Mouse (Mus musculus) forebrain, embryonic 15.5 days (tissue): ENCODE data around the gene Srebf2. TPM values are rescaled to one million over a fixed set of nuclear protein-coding genes. Genes with fewer than 3 reads are reported as not detected.

Experiments used
- ATAC-seq: fragments of 200-750 bp; cut with Nextera tagmentation; replicated peaks from 2 replicates; pipeline ENCODE4 v1.8.0; 2017; ENCODE audit warnings: mild to moderate bottlenecking, moderate TSS enrichment, moderate library complexity
- H3K27ac ChIP-seq: fragments of 300-500 bp; sonication (generic); replicated peaks from 2 replicates; pipeline ENCODE4 v1.5.1; 2015; ENCODE audit warnings: mild to moderate bottlenecking, inconsistent platforms
- H3K27me3 ChIP-seq: fragments of 300-500 bp; sonication (generic); 2 replicates; pipeline ENCODE4 v1.6.1; 2015; ENCODE audit warnings: inconsistent platforms
- H3K36me3 ChIP-seq: fragments of 300-500 bp; sonication (generic); 2 replicates; pipeline ENCODE4 v1.6.1; 2015; ENCODE audit warnings: mild to moderate bottlenecking, inconsistent platforms
- H3K4me1 ChIP-seq: fragments of 300-500 bp; sonication (generic); 2 replicates; pipeline ENCODE4 v1.6.1; 2015; ENCODE audit warnings: inconsistent platforms
- H3K4me2 ChIP-seq: fragments of 300-500 bp; sonication (generic); replicated peaks from 2 replicates; pipeline ENCODE4 v1.6.1; 2015; ENCODE audit warnings: mild to moderate bottlenecking, inconsistent platforms
- H3K4me3 ChIP-seq: fragments of 300-500 bp; sonication (generic); 2 replicates; pipeline ENCODE4 v1.5.1; 2015; ENCODE audit warnings: mild to moderate bottlenecking, inconsistent platforms
- H3K9ac ChIP-seq: fragments of 300-500 bp; sonication (generic); replicated peaks from 2 replicates; pipeline ENCODE4 v1.6.1; 2015; ENCODE audit warnings: mild to moderate bottlenecking, inconsistent platforms
- H3K9me3 ChIP-seq: fragments of 300-500 bp; sonication (generic); 2 replicates; pipeline ENCODE4 v1.6.1; 2016; ENCODE audit warnings: inconsistent platforms
- WGBS: fragments of 180-500 bp; shearing (Covaris S2); methylation state at CpG from one replicate; pipeline ENCODE4 v1.1.7; 2015; ENCODE audit warnings: mixed read lengths; 5-methylcytosine and 5-hydroxymethylcytosine counted together
- polyA plus RNA-seq: library from polyadenylated mRNA; unstranded; fragments of >200 nt; fragmentation: Nextera tagmentation; extraction: Ambion mirVana; gene quantifications from 2 replicates; pipeline ENCODE4 v1.2.1, GENCODE M21; 2015

The Srebf2 gene
- polyA plus RNA-seq, 1 experiment from 2014 or later, result 225 TPM

GRCm38 (mm10) chr15:82144157-82144556 lies 2.8 kb upstream of the Srebf2 start:
- no peak overlapping the region for H3K4me3 ChIP-seq
- H3K27ac ChIP-seq, result peak overlapping the region; percentile 99
- no peaks in the 10 kb centered on the region for H3K27me3 ChIP-seq
- no peak overlapping the region for H3K9ac ChIP-seq
- ATAC-seq, result no peak
- no peak overlapping the region for H3K4me2 ChIP-seq
- peaks cover 35% of the 10 kb centered on the region for H3K4me1 ChIP-seq
- peaks cover 4% of the 10 kb centered on the region; the same call in 1 of the 2 replicates for H3K36me3 ChIP-seq
- H3K9me3 ChIP-seq, result no peaks in the 10 kb centered on the region
- WGBS, result 81% methylated on average over 5 of the region's 5 CpGs

GRCm38 (mm10) chr15:82145408-82145807 lies 1.6 kb upstream of the Srebf2 start:
- Histone ChIP-seq H3K27me3 (no peaks in the 10 kb centered on the region), H3K36me3 (peaks cover 4% of the 10 kb centered on the region; the same call in 1 of the 2 replicates), H3K27ac (peak overlapping the region; percentile 99), H3K4me1 (peaks cover 46% of the 10 kb centered on the region), H3K9ac (no peak overlapping the region), H3K9me3 (no peaks in the 10 kb centered on the region), H3K4me3 (no peak overlapping the region), H3K4me2 (no peak overlapping the region)
- WGBS, result 44% methylated on average over 2 of the region's 2 CpGs
- no peak for ATAC-seq

GRCm38 (mm10) chr15:82145851-82146769 lies 871 bp upstream of the Srebf2 start:
- peak overlapping the region; percentile 49 for H3K4me2 ChIP-seq
- no peak for ATAC-seq
- H3K4me3 ChIP-seq, result peak overlapping the region; percentile 66
- peaks cover 53% of the 10 kb centered on the region for H3K4me1 ChIP-seq
- WGBS, result 7% methylated on average over 11 of the region's 11 CpGs
- peak overlapping the region; percentile 99 for H3K27ac ChIP-seq
- no peaks in the 10 kb centered on the region for H3K27me3 ChIP-seq
- H3K9me3 ChIP-seq, result no peaks in the 10 kb centered on the region
- H3K9ac ChIP-seq, result peak overlapping the region; percentile 36
- peaks cover 2% of the 10 kb centered on the region; the same call in 1 of the 2 replicates for H3K36me3 ChIP-seq

- H3K4me1 ChIP-seq, result peaks cover 67% of the 10 kb centered on the region
- H3K27ac ChIP-seq, result peak overlapping the region; percentile 99
- peak overlapping the region; percentile 78 for H3K4me2 ChIP-seq
- H3K9ac ChIP-seq, result peak overlapping the region; percentile 71
- H3K27me3 ChIP-seq, result no peaks in the 10 kb centered on the region
- ATAC-seq, result no peak
- no peaks in the 10 kb centered on the region for H3K9me3 ChIP-seq
- no peaks in the 10 kb centered on the region for H3K36me3 ChIP-seq
- H3K4me3 ChIP-seq, result peak overlapping the region; percentile 66
- WGBS, result under 1% methylated on average over 45 of the region's 50 CpGs
Observed at GRCm38 (mm10) chr15:82147611-82148111, 680 bp downstream of the Srebf2 start.

- Histone ChIP-seq H3K27ac (peak overlapping the region; percentile 99), H3K9ac (peak overlapping the region; percentile 71), H3K4me1 (peaks cover 70% of the 10 kb centered on the region), H3K36me3 (no peaks in the 10 kb centered on the region), H3K4me3 (peak overlapping the region; percentile 66), H3K4me2 (peak overlapping the region; percentile 78), H3K27me3 (no peaks in the 10 kb centered on the region), H3K9me3 (no peaks in the 10 kb centered on the region)
- no peak for ATAC-seq
- 10% methylated on average over 9 of the region's 9 CpGs for WGBS
Observed at GRCm38 (mm10) chr15:82148510-82148911, 1.5 kb downstream of the Srebf2 start.

GRCm38 (mm10) chr15:82150042-82150441 lies 3.1 kb downstream of the Srebf2 start:
- Histone ChIP-seq H3K9ac (no peak overlapping the region), H3K4me1 (peaks cover 63% of the 10 kb centered on the region)
- no peak for ATAC-seq

GRCm38 (mm10) chr15:82151176-82151575 lies 4.2 kb downstream of the Srebf2 start:
- no peak overlapping the region for H3K9ac ChIP-seq
- no peaks in the 10 kb centered on the region for H3K36me3 ChIP-seq
- H3K4me3 ChIP-seq, result no peak overlapping the region
- 96% methylated on average over 4 of the region's 4 CpGs for WGBS
- no peaks in the 10 kb centered on the region for H3K9me3 ChIP-seq
- ATAC-seq, result no peak
- no peak overlapping the region for H3K4me2 ChIP-seq
- H3K4me1 ChIP-seq, result peaks cover 54% of the 10 kb centered on the region
- no peaks in the 10 kb centered on the region for H3K27me3 ChIP-seq
- no peak overlapping the region for H3K27ac ChIP-seq

More at GRCm38 (mm10) chr15:82150042-82150441, 3.1 kb downstream of the Srebf2 start:
- Histone ChIP-seq H3K4me3 (no peak overlapping the region), H3K36me3 (no peaks in the 10 kb centered on the region), H3K27ac (no peak overlapping the region), H3K27me3 (no peaks in the 10 kb centered on the region), H3K9me3 (no peaks in the 10 kb centered on the region), H3K4me2 (no peak overlapping the region)

GRCm38 (mm10) chr15:82152022-82152421 lies 5.0 kb downstream of the Srebf2 start:
- WGBS, result 87% methylated on average over 12 of the region's 12 CpGs
- no peaks in the 10 kb centered on the region for H3K36me3 ChIP-seq
- no peak overlapping the region for H3K4me2 ChIP-seq
- H3K9me3 ChIP-seq, result no peaks in the 10 kb centered on the region
- no peak overlapping the region for H3K27ac ChIP-seq
- H3K4me3 ChIP-seq, result no peak overlapping the region
- H3K9ac ChIP-seq, result no peak overlapping the region
- H3K27me3 ChIP-seq, result no peaks in the 10 kb centered on the region
- H3K4me1 ChIP-seq, result peaks cover 49% of the 10 kb centered on the region
- ATAC-seq, result no peak

GRCm38 (mm10) chr15:82152435-82152834 lies 5.5 kb downstream of the Srebf2 start:
- no peak for ATAC-seq
- Histone ChIP-seq H3K27ac (no peak overlapping the region), H3K4me2 (no peak overlapping the region), H3K9me3 (no peaks in the 10 kb centered on the region), H3K36me3 (no peaks in the 10 kb centered on the region), H3K9ac (no peak overlapping the region), H3K4me3 (no peak overlapping the region), H3K4me1 (peaks cover 49% of the 10 kb centered on the region), H3K27me3 (no peaks in the 10 kb centered on the region)
- 89% methylated on average over 7 of the region's 7 CpGs for WGBS

- Histone ChIP-seq H3K9ac (no peak overlapping the region), H3K4me3 (no peak overlapping the region), H3K36me3 (no peaks in the 10 kb centered on the region), H3K27ac (no peak overlapping the region), H3K27me3 (no peaks in the 10 kb centered on the region), H3K4me1 (peaks cover 35% of the 10 kb centered on the region), H3K4me2 (no peak overlapping the region), H3K9me3 (no peaks in the 10 kb centered on the region)
- 92% methylated on average over 6 of the region's 6 CpGs for WGBS
- ATAC-seq, result no peak
Observed at GRCm38 (mm10) chr15:82156298-82156697, 9.3 kb downstream of the Srebf2 start.

- H3K9ac ChIP-seq, result no peak overlapping the region
- H3K4me2 ChIP-seq, result no peak overlapping the region
- no peak overlapping the region for H3K27ac ChIP-seq
- no peaks in the 10 kb centered on the region for H3K36me3 ChIP-seq
- H3K4me1 ChIP-seq, result peaks cover 31% of the 10 kb centered on the region
- no peak overlapping the region for H3K4me3 ChIP-seq
- no peaks in the 10 kb centered on the region for H3K27me3 ChIP-seq
- no peaks in the 10 kb centered on the region for H3K9me3 ChIP-seq
- WGBS, result 86% methylated on average over 10 of the region's 10 CpGs
- no peak for ATAC-seq
Observed at GRCm38 (mm10) chr15:82156902-82157301, 9.9 kb downstream of the Srebf2 start.

GRCm38 (mm10) chr15:82158243-82159035 lies 11.5 kb downstream of the Srebf2 start:
- Histone ChIP-seq H3K9ac (no peak overlapping the region), H3K36me3 (no peaks in the 10 kb centered on the region), H3K4me1 (peaks cover 23% of the 10 kb centered on the region), H3K4me2 (no peak overlapping the region), H3K27me3 (no peaks in the 10 kb centered on the region), H3K27ac (0 out of 2 replicates have a peak overlapping the region, but pooled peaks have one; percentile 9), H3K9me3 (no peaks in the 10 kb centered on the region), H3K4me3 (no peak overlapping the region)
- no peak for ATAC-seq
- WGBS, result 73% methylated on average over 17 of the region's 17 CpGs
